Mouse (Mus musculus): Measurements from ENCODE around the gene Shld2. TPM values are rescaled to one million over a fixed set of nuclear protein-coding genes. Genes with fewer than 3 reads are reported as not detected.

The Shld2 gene
- polyA plus RNA-seq, 1 experiment = 26.7 TPM

GRCm38 (mm10) chr14:34221416-34222077 lies 88.7 kb downstream of the Shld2 start:
- no peaks in the 10 kb centered on the region; the same call in 1 of the 2 replicates for H3K27me3 ChIP-seq (ENCODE audit: control insufficient read depth, insufficient read depth, low read length, poor library complexity, severe bottlenecking)
- H3K4me3 ChIP-seq (ENCODE audit: low read depth, low read length) = no peak overlapping the region
- no peak for TF ChIP-seq EP300 (IDR thresholded peaks at IDR 0.05; ENCODE audit: insufficient read depth, low read depth, low read length)
- TF ChIP-seq CTCF (IDR thresholded peaks at IDR 0.05; ENCODE audit: low read depth, low read length) = no peak
- TF ChIP-seq POLR2A (IDR thresholded peaks at IDR 0.05; ENCODE audit: insufficient read depth, low read length) = no peak
- no peaks in the 10 kb centered on the region for H3K9me3 ChIP-seq (replicated peaks; ENCODE audit: control insufficient read depth, insufficient read depth, low read length, poor library complexity, severe bottlenecking)
- H3K4me1 ChIP-seq (ENCODE audit: control insufficient read depth, insufficient read depth, low read length) = peaks cover 2% of the 10 kb centered on the region
- no peak overlapping the region for H3K27ac ChIP-seq (ENCODE audit: insufficient read depth, low read length)
- no peaks in the 10 kb centered on the region for H3K36me3 ChIP-seq (ENCODE audit: control insufficient read depth, insufficient read depth, low read length, poor library complexity, severe bottlenecking)
- H3K9ac ChIP-seq (ENCODE audit: low read depth, poor library complexity, severe bottlenecking) = no peak overlapping the region

- H3K27me3 ChIP-seq (ENCODE audit: control insufficient read depth, insufficient read depth, low read length, poor library complexity, severe bottlenecking) = no peaks in the 10 kb centered on the region; the same call in 1 of the 2 replicates
- TF ChIP-seq CTCF (IDR thresholded peaks at IDR 0.05; ENCODE audit: low read depth, low read length) (no peak), EP300 (IDR thresholded peaks at IDR 0.05; ENCODE audit: insufficient read depth, low read depth, low read length) (no peak), POLR2A (IDR thresholded peaks at IDR 0.05; ENCODE audit: insufficient read depth, low read length) (no peak)
- H3K9me3 ChIP-seq (replicated peaks; ENCODE audit: control insufficient read depth, insufficient read depth, low read length, poor library complexity, severe bottlenecking) = no peaks in the 10 kb centered on the region
- peaks cover 2% of the 10 kb centered on the region for H3K4me1 ChIP-seq (ENCODE audit: control insufficient read depth, insufficient read depth, low read length)
- H3K27ac ChIP-seq (ENCODE audit: insufficient read depth, low read length) = no peak overlapping the region
- no peaks in the 10 kb centered on the region for H3K36me3 ChIP-seq (ENCODE audit: control insufficient read depth, insufficient read depth, low read length, poor library complexity, severe bottlenecking)
- no peak overlapping the region; the same call in 1 of the 2 replicates for H3K9ac ChIP-seq (ENCODE audit: low read depth, poor library complexity, severe bottlenecking)
- H3K4me3 ChIP-seq (ENCODE audit: low read depth, low read length) = no peak overlapping the region; the same call in 1 of the 2 replicates
These were observed 89.9 kb downstream of the Shld2 start for GRCm38 (mm10) chr14:34220426-34220825.

- Histone ChIP-seq H3K27ac (ENCODE audit: insufficient read depth, low read length) (no peak overlapping the region), H3K36me3 (ENCODE audit: control insufficient read depth, insufficient read depth, low read length, poor library complexity, severe bottlenecking) (no peaks in the 10 kb centered on the region), H3K9me3 (replicated peaks; ENCODE audit: control insufficient read depth, insufficient read depth, low read length, poor library complexity, severe bottlenecking) (no peaks in the 10 kb centered on the region), H3K9ac (ENCODE audit: low read depth, poor library complexity, severe bottlenecking) (peak overlapping the region; percentile 22), H3K27me3 (ENCODE audit: control insufficient read depth, insufficient read depth, low read length, poor library complexity, severe bottlenecking) (no peaks in the 10 kb centered on the region; the same call in 1 of the 2 replicates), H3K4me3 (ENCODE audit: low read depth, low read length) (peak overlapping the region; percentile 57), H3K4me1 (ENCODE audit: control insufficient read depth, insufficient read depth, low read length) (peaks cover 2% of the 10 kb centered on the region)
- TF ChIP-seq CTCF (IDR thresholded peaks at IDR 0.05; ENCODE audit: low read depth, low read length) (no peak), EP300 (IDR thresholded peaks at IDR 0.05; ENCODE audit: insufficient read depth, low read depth, low read length) (no peak), POLR2A (IDR thresholded peaks at IDR 0.05; ENCODE audit: insufficient read depth, low read length) (no peak)
These were observed 90.5 kb downstream of the Shld2 start for GRCm38 (mm10) chr14:34219786-34220198.

GRCm38 (mm10) chr14:34219295-34219694 lies 91.0 kb downstream of the Shld2 start, which contains the start of gene Syt15:
Gene Syt15, plus strand, starts transcription at chr14:34219595.
- no peaks in the 10 kb centered on the region; the same call in 1 of the 2 replicates for H3K27me3 ChIP-seq (ENCODE audit: control insufficient read depth, insufficient read depth, low read length, poor library complexity, severe bottlenecking)
- no peaks in the 10 kb centered on the region for H3K36me3 ChIP-seq (ENCODE audit: control insufficient read depth, insufficient read depth, low read length, poor library complexity, severe bottlenecking)
- H3K9ac ChIP-seq (ENCODE audit: low read depth, poor library complexity, severe bottlenecking) = peak within 1 kb of the TSS; percentile 22
- peak within 1 kb of the TSS; percentile 57 for H3K4me3 ChIP-seq (ENCODE audit: low read depth, low read length)
- no peak within 1 kb of the TSS for H3K27ac ChIP-seq (ENCODE audit: insufficient read depth, low read length)
- H3K9me3 ChIP-seq (replicated peaks; ENCODE audit: control insufficient read depth, insufficient read depth, low read length, poor library complexity, severe bottlenecking) = no peaks in the 10 kb centered on the region
- TF ChIP-seq POLR2A (IDR thresholded peaks at IDR 0.05; ENCODE audit: insufficient read depth, low read length) (no peak), CTCF (IDR thresholded peaks at IDR 0.05; ENCODE audit: low read depth, low read length) (no peak), EP300 (IDR thresholded peaks at IDR 0.05; ENCODE audit: insufficient read depth, low read depth, low read length) (no peak)
- peaks cover 2% of the 10 kb centered on the region for H3K4me1 ChIP-seq (ENCODE audit: control insufficient read depth, insufficient read depth, low read length)

- peaks cover 2% of the 10 kb centered on the region for H3K4me1 ChIP-seq (ENCODE audit: control insufficient read depth, insufficient read depth, low read length)
- no peaks in the 10 kb centered on the region for H3K27me3 ChIP-seq (ENCODE audit: control insufficient read depth, insufficient read depth, low read length, poor library complexity, severe bottlenecking)
- no peaks in the 10 kb centered on the region for H3K9me3 ChIP-seq (replicated peaks; ENCODE audit: control insufficient read depth, insufficient read depth, low read length, poor library complexity, severe bottlenecking)
- no peak overlapping the region for H3K27ac ChIP-seq (ENCODE audit: insufficient read depth, low read length)
- TF ChIP-seq CTCF (IDR thresholded peaks at IDR 0.05; ENCODE audit: low read depth, low read length) (no peak), POLR2A (IDR thresholded peaks at IDR 0.05; ENCODE audit: insufficient read depth, low read length) (no peak), EP300 (IDR thresholded peaks at IDR 0.05; ENCODE audit: insufficient read depth, low read depth, low read length) (no peak)
- H3K4me3 ChIP-seq (ENCODE audit: low read depth, low read length) = no peak overlapping the region
- H3K9ac ChIP-seq (ENCODE audit: low read depth, poor library complexity, severe bottlenecking) = no peak overlapping the region
- no peaks in the 10 kb centered on the region for H3K36me3 ChIP-seq (ENCODE audit: control insufficient read depth, insufficient read depth, low read length, poor library complexity, severe bottlenecking)
These were observed 94.7 kb downstream of the Shld2 start for GRCm38 (mm10) chr14:34215451-34216127.

GRCm38 (mm10) chr14:34209942-34210341 lies 100.4 kb downstream of the Shld2 start:
- Histone ChIP-seq H3K36me3 (ENCODE audit: control insufficient read depth, insufficient read depth, low read length, poor library complexity, severe bottlenecking) (no peaks in the 10 kb centered on the region), H3K9ac (ENCODE audit: low read depth, poor library complexity, severe bottlenecking) (no peak overlapping the region), H3K4me1 (ENCODE audit: control insufficient read depth, insufficient read depth, low read length) (no peaks in the 10 kb centered on the region), H3K4me3 (ENCODE audit: low read depth, low read length) (no peak overlapping the region), H3K27me3 (ENCODE audit: control insufficient read depth, insufficient read depth, low read length, poor library complexity, severe bottlenecking) (no peaks in the 10 kb centered on the region), H3K9me3 (replicated peaks; ENCODE audit: control insufficient read depth, insufficient read depth, low read length, poor library complexity, severe bottlenecking) (no peaks in the 10 kb centered on the region), H3K27ac (ENCODE audit: insufficient read depth, low read length) (no peak overlapping the region)
- no peak for TF ChIP-seq CTCF (IDR thresholded peaks at IDR 0.05; ENCODE audit: low read depth, low read length)
- no peak for TF ChIP-seq POLR2A (IDR thresholded peaks at IDR 0.05; ENCODE audit: insufficient read depth, low read length)
- no peak for TF ChIP-seq EP300 (IDR thresholded peaks at IDR 0.05; ENCODE audit: insufficient read depth, low read depth, low read length)

All from ES-Bruce4 (cell line).